Mouse (Mus musculus) CH12.LX (cell line): ENCODE data around the gene Tanc1. TPM values are rescaled to one million over a fixed set of nuclear protein-coding genes. Genes with fewer than 3 reads are reported as not detected.

Source experiments
- DNase-seq: peaks from one replicate; pipeline ENCODE4 v3.0.0-alpha.2; 2013; ENCODE audit errors: extremely low read depth
- H3K27ac ChIP-seq: 2 replicates; pipeline ENCODE4 v1.5.1; 2012; ENCODE audit warnings: low read depth, mild to moderate bottlenecking, control low read depth, moderate library complexity; ENCODE audit not compliant: insufficient read depth
- H3K27me3 ChIP-seq: replicated peaks from 2 replicates; pipeline ENCODE3; 2012; ENCODE audit warnings: inconsistent platforms
- H3K36me3 ChIP-seq, 2 experiments: replicated peaks in 1 of 2; 2 replicates each; pipeline versions ENCODE3 to v1.6.1; 2012; ENCODE audit warnings: inconsistent platforms in 1 of 2, low read length in 1 of 2, mild to moderate bottlenecking in 1 of 2, mixed read lengths in 1 of 2, moderate library complexity in 1 of 2; ENCODE audit not compliant: control insufficient read depth in 1 of 2, insufficient read depth in 1 of 2
- H3K4me1 ChIP-seq, 2 experiments: 2 replicates each; pipeline ENCODE4 v1.6.1; 2012; ENCODE audit warnings: inconsistent platforms in 1 of 2, moderate library complexity in 1 of 2; ENCODE audit not compliant: insufficient read depth in 2 of 2, control insufficient read depth in 1 of 2
- H3K4me2 ChIP-seq: 2 replicates; pipeline ENCODE4 v1.6.1; 2012; ENCODE audit warnings: low read depth, mild to moderate bottlenecking, control low read depth; ENCODE audit not compliant: poor library complexity, insufficient read depth, severe bottlenecking
- H3K4me3 ChIP-seq, 3 experiments: fragments of 150-350 bp in 1 of 3; sonication (generic) in 1 of 3; replicated peaks in 1 of 3; 2 replicates each; pipeline versions ENCODE3 to v1.5.1; 2011 to 2012; ENCODE audit warnings: low read depth in 2 of 3, low read length in 2 of 3, mild to moderate bottlenecking in 2 of 3, moderate library complexity in 2 of 3, control low read depth in 1 of 3, improper control_type of control experiment in 1 of 3, inconsistent platforms in 1 of 3, mixed read lengths in 1 of 3; ENCODE audit not compliant: poor library complexity in 1 of 3
- H3K79me2 ChIP-seq: replicated peaks from 2 replicates; pipeline ENCODE4 v1.6.1; 2012; ENCODE audit warnings: mild to moderate bottlenecking, moderate library complexity; ENCODE audit not compliant: control insufficient read depth, poor library complexity, insufficient read depth, severe bottlenecking; ENCODE audit errors: extremely low read depth
- H3K9ac ChIP-seq: 2 replicates; pipeline ENCODE4 v1.6.1; 2012; ENCODE audit warnings: low read depth, mild to moderate bottlenecking, control low read depth, moderate library complexity; ENCODE audit not compliant: insufficient read depth
- H3K9me3 ChIP-seq: replicated peaks from 2 replicates; pipeline ENCODE3; 2012; ENCODE audit warnings: low read length, inconsistent platforms, mixed read lengths
- GABPA ChIP-seq: IDR thresholded peaks from 2 replicates; pipeline ENCODE4 v1.6.1; 2012; ENCODE audit warnings: low read depth, low read length, improper control_type of control experiment, inconsistent platforms; ENCODE audit not compliant: insufficient replicate concordance
- HCFC1 ChIP-seq: IDR thresholded peaks from 2 replicates; pipeline ENCODE4 v1.6.1; 2012; ENCODE audit warnings: low read depth, mild to moderate bottlenecking, inconsistent platforms, low read length, improper control_type of control experiment
- IRF4 ChIP-seq: IDR thresholded peaks from 2 replicates; pipeline ENCODE4 v1.6.1; 2014; ENCODE audit warnings: low read depth, mild to moderate bottlenecking, inconsistent platforms, low read length, improper control_type of control experiment
- KAT2A ChIP-seq: IDR thresholded peaks from 2 replicates; pipeline ENCODE4 v1.6.1; 2012; ENCODE audit warnings: low read length, improper control_type of control experiment, inconsistent platforms; ENCODE audit not compliant: insufficient replicate concordance
- MAX ChIP-seq: IDR thresholded peaks from 2 replicates; pipeline ENCODE4 v1.6.1; 2011; ENCODE audit warnings: low read length, improper control_type of control experiment
- MEF2A ChIP-seq: IDR thresholded peaks from 2 replicates; pipeline ENCODE4 v1.6.1; 2014; ENCODE audit warnings: low read depth, mild to moderate bottlenecking, inconsistent platforms, low read length, improper control_type of control experiment, borderline replicate concordance
- POLR2AphosphoS2 ChIP-seq: IDR thresholded peaks from 2 replicates; pipeline ENCODE4 v1.6.1; 2011; ENCODE audit warnings: low read depth, low read length, improper control_type of control experiment
- RAD21 ChIP-seq: IDR thresholded peaks from 2 replicates; pipeline ENCODE4 v1.6.1; 2011; ENCODE audit warnings: low read depth, mild to moderate bottlenecking, low read length, improper control_type of control experiment, moderate library complexity
- RCOR1 ChIP-seq: conservative IDR thresholded peaks from 2 replicates; pipeline ENCODE4 v1.6.1; 2012; ENCODE audit warnings: low read depth, mild to moderate bottlenecking, inconsistent platforms, low read length, improper control_type of control experiment
- SIN3A ChIP-seq: IDR thresholded peaks from 2 replicates; pipeline ENCODE4 v1.6.1; 2012; ENCODE audit warnings: low read length, improper control_type of control experiment, inconsistent platforms
- TBP ChIP-seq: conservative IDR thresholded peaks from 2 replicates; pipeline ENCODE4 v1.6.1; 2011; ENCODE audit warnings: low read depth, low read length, improper control_type of control experiment
- UBTF ChIP-seq: IDR thresholded peaks from 2 replicates; pipeline ENCODE4 v1.6.1; 2012; ENCODE audit warnings: low read depth, mild to moderate bottlenecking, inconsistent platforms, low read length, improper control_type of control experiment, moderate library complexity
- USF1 ChIP-seq: IDR thresholded peaks from 2 replicates; pipeline ENCODE4 v1.6.1; 2014; ENCODE audit warnings: low read depth, mild to moderate bottlenecking, inconsistent platforms, low read length, improper control_type of control experiment
- USF2 ChIP-seq: conservative IDR thresholded peaks from 2 replicates; pipeline ENCODE4 v1.6.1; 2011; ENCODE audit warnings: low read depth, low read length, improper control_type of control experiment
- ZKSCAN1 ChIP-seq: IDR thresholded peaks from 2 replicates; pipeline ENCODE4 v1.6.1; 2012; ENCODE audit warnings: low read depth, inconsistent platforms, low read length, improper control_type of control experiment, borderline replicate concordance
- ZNF384 ChIP-seq: IDR thresholded peaks from 2 replicates; pipeline ENCODE4 v1.6.1; 2012; ENCODE audit warnings: low read depth, low read length, improper control_type of control experiment, inconsistent platforms
- dilution Hi-C: fragments of 300-500 bp; cut with MboI; formaldehyde crosslinking; loops from 2 replicates; pipeline ENCODE4 v1.14.3; 2020; ENCODE audit warnings: low sequenced_read_pairs; ENCODE audit not compliant: extremely low pct_unique_long_range_greater_than_20kb, extremely low pct_ligation_motif_present
- in situ Hi-C: fragments of 300-500 bp; cut with MboI; formaldehyde crosslinking; loops from 3 replicates; pipeline ENCODE4 v1.14.3; 2019; ENCODE audit warnings: low sequenced_read_pairs, low pct_ligation_motif_present, low pct_unique_long_range_greater_than_20kb, mixed read lengths
- polyA plus RNA-seq: library from polyadenylated mRNA; unstranded; fragments of >175 nt; gene quantifications from 2 replicates; pipeline ENCODE4 v1.2.1, GENCODE M21; 2012; ENCODE audit warnings: low read depth; ENCODE audit not compliant: insufficient read length
- total RNA-seq, 2 experiments: library from RNA; depleted of rRNA; stranded (reverse); fragments of 300-350 nt in 1 of 2; fragments of >200 nt in 1 of 2; gene quantifications; 2 replicates each; pipeline ENCODE4 v1.2.3; 2012 to 2014

The Tanc1 gene
- total and polyA plus RNA-seq, 3 experiments: 0.08 to 0.21 (median 0.08) TPM

GRCm38 (mm10) chr2:59831831-59832230 is 220.0 kb downstream of the Tanc1 start:
- H3K36me3 ChIP-seq: no peaks in the 10 kb centered on the region

DNA sequence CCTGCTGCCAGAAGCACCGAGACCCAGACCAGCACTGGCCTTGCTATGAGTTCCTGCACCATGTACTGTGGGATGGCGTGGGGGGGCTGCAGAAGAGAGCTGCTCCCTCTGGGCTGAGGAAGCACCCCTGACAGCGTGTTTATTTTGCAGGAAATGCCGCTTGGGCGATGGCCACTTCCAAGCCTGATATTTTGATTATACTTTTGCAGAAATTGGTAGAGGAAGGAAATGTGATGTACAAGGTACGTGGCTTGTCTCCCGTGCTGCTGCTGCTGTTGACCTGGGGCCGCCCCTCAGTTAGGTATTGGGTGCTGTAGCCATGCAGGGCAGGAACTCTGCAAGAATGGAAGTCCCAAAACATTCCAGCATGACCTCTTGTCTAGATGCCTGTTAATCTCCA is 227.0 kb downstream of the Tanc1 start:
- DNase-seq: no peak
- Histone ChIP-seq H3K79me2 (no peaks in the 10 kb centered on the region), H3K4me2 (no peak overlapping the region), H3K27me3 (no peaks in the 10 kb centered on the region), H3K9me3 (peaks cover 6% of the 10 kb centered on the region), H3K4me1 (peaks cover 0 to 13% of the 10 kb centered on the region in 2 experiments; a peak in 3 of 4 replicates), H3K27ac (no peak overlapping the region), H3K4me3 (no peak overlapping the region), H3K36me3 (no peaks in the 10 kb centered on the region), H3K9ac (no peak overlapping the region)
- dilution Hi-C loops (no loop called here), in situ Hi-C loops (no loop called here)
- no peak for TF ChIP-seq SIN3A
- TF ChIP-seq RAD21: no peak

More at GRCm38 (mm10) chr2:59831831-59832230, 220.0 kb downstream of the Tanc1 start:
- no peaks in the 10 kb centered on the region for H3K9me3 ChIP-seq
- no peaks in the 10 kb centered on the region for H3K79me2 ChIP-seq
- H3K27ac ChIP-seq: no peak overlapping the region
- no peak for TF ChIP-seq GABPA
- no peak for TF ChIP-seq UBTF
- no peak for TF ChIP-seq HCFC1
- TF ChIP-seq RAD21: no peak
- no peak for TF ChIP-seq TBP
- no peak for TF ChIP-seq POLR2AphosphoS2
- TF ChIP-seq ZKSCAN1: no peak
- TF ChIP-seq USF1: no peak
- TF ChIP-seq USF2: no peak
- no peak for TF ChIP-seq KAT2A
- TF ChIP-seq IRF4: no peak
- no peak for TF ChIP-seq MEF2A
- TF ChIP-seq ZNF384: no peak
- TF ChIP-seq RCOR1: no peak
- TF ChIP-seq MAX: no peak
- TF ChIP-seq, all 38 proteins: peak for 0
- DNase-seq: no peak
- no peak overlapping the region for H3K4me3 ChIP-seq
- no peaks in the 10 kb centered on the region for H3K27me3 ChIP-seq
- H3K4me1 ChIP-seq: no peaks in the 10 kb centered on the region; a peak in 2 of 4 replicates
- dilution Hi-C loops (no loop called here), in situ Hi-C loops (no loop called here)
- no peak overlapping the region for H3K9ac ChIP-seq
- H3K4me2 ChIP-seq: no peak overlapping the region
